Mouse (Mus musculus) MEL (cell line): ENCODE measurements around the gene Fars2. TPM values are rescaled to one million over a fixed set of nuclear protein-coding genes. Genes with fewer than 3 reads are reported as not detected.

ENCODE experiments used
- DNase-seq: peaks from one replicate; pipeline ENCODE4 v3.0.0; 2011; ENCODE audit warnings: low read depth, low spot score
- H3K27ac ChIP-seq: 2 replicates; pipeline ENCODE4 v1.5.1; 2012; ENCODE audit warnings: low read depth, mild to moderate bottlenecking, control low read depth, low read length, moderate library complexity; ENCODE audit not compliant: control insufficient read depth
- H3K27me3 ChIP-seq, 2 experiments: fragments of 150-350 bp in 1 of 2; sonication (generic) in 1 of 2; 2 replicates each; pipeline ENCODE4 v1.6.1; 2012; ENCODE audit warnings: low read length in 2 of 2, mild to moderate bottlenecking in 2 of 2, improper control_type of control experiment in 1 of 2, moderate library complexity in 1 of 2; ENCODE audit not compliant: insufficient read depth in 2 of 2, control insufficient read depth in 1 of 2
- H3K36me3 ChIP-seq, 2 experiments: 2 replicates each; pipeline ENCODE4 v1.6.1; 2012 to 2014; ENCODE audit warnings: low read length in 2 of 2, improper control_type of control experiment in 1 of 2, inconsistent platforms in 1 of 2, mild to moderate bottlenecking in 1 of 2; ENCODE audit not compliant: insufficient read depth in 2 of 2, control insufficient read depth in 1 of 2
- H3K4me1 ChIP-seq, 2 experiments: fragments of 150-350 bp in 1 of 2; sonication (generic) in 1 of 2; 2 replicates each; pipeline ENCODE4 v1.6.1; 2012; ENCODE audit warnings: low read length in 2 of 2, improper control_type of control experiment in 1 of 2, mild to moderate bottlenecking in 1 of 2; ENCODE audit not compliant: insufficient read depth in 2 of 2, control insufficient read depth in 1 of 2
- H3K4me3 ChIP-seq, 2 experiments: fragments of 150-350 bp in 1 of 2; sonication (generic) in 1 of 2; 2 replicates each; pipeline ENCODE4 v1.5.1; 2012; ENCODE audit warnings: low read depth in 2 of 2, low read length in 2 of 2, mild to moderate bottlenecking in 2 of 2, moderate library complexity in 2 of 2, control low read depth in 1 of 2, improper control_type of control experiment in 1 of 2; ENCODE audit not compliant: control insufficient read depth in 1 of 2, insufficient read depth in 1 of 2
- H3K79me2 ChIP-seq: 2 replicates; pipeline ENCODE4 v1.6.1; 2012; ENCODE audit warnings: mild to moderate bottlenecking, low read length, moderate library complexity; ENCODE audit not compliant: control insufficient read depth, poor library complexity, insufficient read depth
- H3K9ac ChIP-seq: 2 replicates; pipeline ENCODE4 v1.6.1; 2012; ENCODE audit warnings: low read depth, mild to moderate bottlenecking, control low read depth, low read length, moderate library complexity; ENCODE audit not compliant: control insufficient read depth, poor library complexity, severe bottlenecking
- H3K9me3 ChIP-seq: fragments of 150-350 bp; sonication (generic); replicated peaks from 2 replicates; pipeline ENCODE4 v1.6.1; 2012; ENCODE audit warnings: mild to moderate bottlenecking, low read length, improper control_type of control experiment, moderate library complexity; ENCODE audit not compliant: insufficient read depth
- CHD1 ChIP-seq: IDR thresholded peaks from 2 replicates; pipeline ENCODE4 v1.6.1; 2012; ENCODE audit warnings: low read depth, mild to moderate bottlenecking, inconsistent platforms, low read length, improper control_type of control experiment
- E2F4 ChIP-seq: IDR thresholded peaks from 2 replicates; pipeline ENCODE4 v1.6.1; 2011; ENCODE audit warnings: low read depth, low read length, improper control_type of control experiment, borderline replicate concordance
- ELF1 ChIP-seq: IDR thresholded peaks from 2 replicates; pipeline ENCODE4 v1.6.1; 2014; ENCODE audit warnings: low read depth, mild to moderate bottlenecking, inconsistent platforms, low read length, improper control_type of control experiment, moderate library complexity
- HCFC1 ChIP-seq: IDR thresholded peaks from 2 replicates; pipeline ENCODE4 v1.6.1; 2012; ENCODE audit warnings: low read depth, mild to moderate bottlenecking, inconsistent platforms, low read length, improper control_type of control experiment, moderate library complexity
- KAT2A ChIP-seq: conservative IDR thresholded peaks from 2 replicates; pipeline ENCODE4 v1.6.1; 2012; ENCODE audit warnings: low read depth, low read length, improper control_type of control experiment, inconsistent platforms
- MAX ChIP-seq: IDR thresholded peaks from 2 replicates; pipeline ENCODE4 v1.6.1; 2011; ENCODE audit warnings: low read length, improper control_type of control experiment
- MAZ ChIP-seq: IDR thresholded peaks from 2 replicates; pipeline ENCODE4 v1.6.1; 2012; ENCODE audit warnings: low read depth, mild to moderate bottlenecking, inconsistent platforms, low read length, improper control_type of control experiment
- MXI1 ChIP-seq: IDR thresholded peaks from 2 replicates; pipeline ENCODE4 v1.6.1; 2011; ENCODE audit warnings: mild to moderate bottlenecking, low read depth, low read length, improper control_type of control experiment
- MYB ChIP-seq: IDR thresholded peaks from 2 replicates; pipeline ENCODE4 v1.6.1; 2011; ENCODE audit warnings: mild to moderate bottlenecking, low read depth, low read length, improper control_type of control experiment
- MYC ChIP-seq: IDR thresholded peaks from 2 replicates; pipeline ENCODE4 v1.6.1; 2011; ENCODE audit warnings: low read depth, mild to moderate bottlenecking, low read length, improper control_type of control experiment, moderate library complexity
- NELFE ChIP-seq: IDR thresholded peaks from 2 replicates; pipeline ENCODE4 v1.6.1; 2011; ENCODE audit warnings: low read depth, low read length, improper control_type of control experiment
- POLR2AphosphoS5 ChIP-seq: IDR thresholded peaks from 2 replicates; pipeline ENCODE4 v1.6.1; 2012; ENCODE audit warnings: low read depth, borderline replicate concordance, mild to moderate bottlenecking, inconsistent platforms, low read length, moderate library complexity, mixed read lengths
- RAD21 ChIP-seq: IDR thresholded peaks from 2 replicates; pipeline ENCODE4 v1.6.1; 2011; ENCODE audit warnings: mild to moderate bottlenecking, low read depth, low read length, improper control_type of control experiment
- SIN3A ChIP-seq: IDR thresholded peaks from 2 replicates; pipeline ENCODE4 v1.6.1; 2012; ENCODE audit warnings: low read length, improper control_type of control experiment, inconsistent platforms
- SMC3 ChIP-seq: IDR thresholded peaks from 2 replicates; pipeline ENCODE4 v1.6.1; 2011; ENCODE audit warnings: low read depth, low read length, improper control_type of control experiment
- TAL1 ChIP-seq: IDR thresholded peaks from 2 replicates; pipeline ENCODE4 v1.6.1; 2012; ENCODE audit warnings: mild to moderate bottlenecking, inconsistent platforms, low read length, moderate library complexity, mixed read lengths
- TBP ChIP-seq: IDR thresholded peaks from 2 replicates; pipeline ENCODE4 v1.8.0; 2011; ENCODE audit warnings: low read depth, low read length, improper control_type of control experiment
- TCF12 ChIP-seq: IDR thresholded peaks from 2 replicates; pipeline ENCODE4 v1.6.1; 2014; ENCODE audit warnings: low read depth, mild to moderate bottlenecking, inconsistent platforms, low read length, improper control_type of control experiment, moderate library complexity
- UBTF ChIP-seq: IDR thresholded peaks from 2 replicates; pipeline ENCODE4 v1.6.1; 2012; ENCODE audit warnings: low read depth, mild to moderate bottlenecking, inconsistent platforms, low read length, improper control_type of control experiment, moderate library complexity, borderline replicate concordance; ENCODE audit not compliant: insufficient read depth
- USF1 ChIP-seq: IDR thresholded peaks from 2 replicates; pipeline ENCODE4 v1.6.1; 2014; ENCODE audit warnings: low read depth, mild to moderate bottlenecking, inconsistent platforms, low read length, improper control_type of control experiment, moderate library complexity
- ZMIZ1 ChIP-seq: IDR thresholded peaks from 2 replicates; pipeline ENCODE4 v1.6.1; 2012; ENCODE audit warnings: low read depth, mild to moderate bottlenecking, inconsistent platforms, low read length, improper control_type of control experiment, moderate library complexity
- polyA plus RNA-seq, 2 experiments: library from polyadenylated mRNA; stranded (reverse) in 1 of 2; unstranded in 1 of 2; fragments of >175 nt in 1 of 2; fragments of >200 nt in 1 of 2; gene quantifications; 2 replicates each; pipeline versions ENCODE4 v1.2.1 to v1.2.4; 2012; ENCODE audit warnings: low replicate concordance in 2 of 2, low read depth in 1 of 2; ENCODE audit not compliant: insufficient read length in 2 of 2, insufficient read depth in 1 of 2, missing spikeins in 1 of 2
- total RNA-seq: library from RNA; depleted of rRNA; stranded (reverse); fragments of 300-350 nt; gene quantifications from 2 replicates; pipeline ENCODE4 v1.2.3, GENCODE M21; 2012

Gene Fars2
- total and polyA plus RNA-seq, 3 experiments, result 32.6 to 39.2 TPM; not detected in 1

DNA sequence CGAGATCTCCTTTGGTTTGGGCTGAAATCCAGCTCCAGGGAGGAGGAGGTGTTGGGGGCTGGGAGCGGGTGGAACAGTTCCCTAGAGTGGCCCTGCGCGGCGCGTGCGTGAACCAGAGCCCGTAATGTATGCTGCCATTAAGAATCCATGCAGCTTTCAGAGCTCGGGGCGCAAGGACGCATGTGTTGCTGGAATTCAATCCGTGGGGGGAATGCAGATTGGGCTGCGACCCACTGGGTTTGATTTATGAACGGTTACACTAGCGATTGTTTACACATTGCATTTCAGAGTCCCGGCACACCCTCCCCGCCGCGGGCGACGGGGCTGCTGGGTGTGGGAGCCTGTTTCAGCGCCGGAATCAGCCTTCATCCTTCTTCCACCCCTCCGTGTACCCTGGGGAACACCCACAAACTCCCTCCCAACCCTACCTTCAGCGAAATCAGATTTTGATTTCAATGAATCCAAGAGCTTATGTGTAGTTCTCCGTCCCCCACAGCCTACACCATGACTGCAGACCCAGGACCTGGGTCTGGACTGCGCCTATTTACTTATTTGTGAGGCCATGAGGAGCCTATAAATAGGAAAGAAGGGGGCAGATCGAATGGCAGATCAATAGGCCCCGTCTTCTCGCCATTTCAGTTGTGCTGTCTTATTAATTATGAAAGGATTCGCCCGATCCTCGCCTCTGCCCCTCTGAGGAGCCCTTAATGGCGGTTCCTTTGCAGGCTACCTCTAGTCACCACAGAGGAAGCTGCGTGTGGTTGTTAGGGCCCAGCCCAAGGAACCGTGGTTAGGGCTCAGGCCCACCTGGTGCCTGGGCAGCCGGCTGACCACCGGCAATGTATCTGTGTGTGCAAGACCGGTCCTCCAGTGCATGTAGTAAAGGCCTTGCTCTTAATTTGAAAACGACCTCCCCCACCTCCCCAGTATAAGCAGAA is 607.6 kb downstream of the Fars2 start:
- Histone ChIP-seq H3K36me3 (no peaks in the 10 kb centered on the region), H3K27ac (no peak overlapping the region), H3K27me3 (no peaks in the 10 kb centered on the region), H3K4me3 (no peak overlapping the region), H3K79me2 (no peaks in the 10 kb centered on the region), H3K9ac (no peak overlapping the region), H3K4me1 (no peaks in the 10 kb centered on the region)
- DNase-seq, result no peak
- TF ChIP-seq MYB, result no peak
- TF ChIP-seq ELF1, result no peak
- TF ChIP-seq POLR2AphosphoS5, result no peak
- no peak for TF ChIP-seq ZMIZ1
- no peak for TF ChIP-seq MAZ
- TF ChIP-seq UBTF, result no peak
- no peak for TF ChIP-seq CHD1
- TF ChIP-seq E2F4, result no peak
- TF ChIP-seq TCF12, result no peak
- no peak for TF ChIP-seq SMC3
- TF ChIP-seq KAT2A, result no peak
- TF ChIP-seq MAX, result no peak
- no peak for TF ChIP-seq HCFC1
- no peak for TF ChIP-seq MXI1
- TF ChIP-seq NELFE, result no peak
- TF ChIP-seq TAL1, result no peak
- TF ChIP-seq RAD21, result no peak
- TF ChIP-seq SIN3A, result no peak
- TF ChIP-seq TBP, result no peak
- TF ChIP-seq, all 39 proteins: peak for 0
- H3K9me3 ChIP-seq, result no peaks in the 10 kb centered on the region

DNA sequence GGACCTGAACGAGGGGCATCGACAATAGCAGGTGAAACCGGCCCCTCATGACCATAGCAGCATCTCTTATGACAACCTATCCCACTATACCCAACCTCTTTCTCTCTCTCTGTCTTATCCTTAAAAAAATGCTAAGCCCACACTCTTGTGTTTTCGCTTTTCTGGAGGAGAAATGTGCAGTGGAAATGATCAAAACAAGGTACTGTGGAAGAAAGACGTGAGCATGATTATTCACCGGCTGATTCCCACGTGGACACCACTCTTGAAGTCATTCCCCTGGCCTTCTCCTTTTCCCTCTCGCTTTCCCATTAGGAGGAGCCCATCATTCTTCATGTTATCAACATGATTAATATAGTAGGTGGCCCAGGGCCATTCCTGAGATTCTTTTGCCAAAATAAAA is 608.7 kb downstream of the Fars2 start:
- Histone ChIP-seq H3K79me2 (no peaks in the 10 kb centered on the region), H3K27ac (no peak overlapping the region), H3K9ac (no peak overlapping the region), H3K4me3 (no peak overlapping the region), H3K27me3 (no peaks in the 10 kb centered on the region), H3K36me3 (no peaks in the 10 kb centered on the region), H3K4me1 (no peaks in the 10 kb centered on the region)
- DNase-seq, result no peak
- TF ChIP-seq USF1 (no peak), MYC (no peak), TCF12 (no peak), MXI1 (no peak), TBP (no peak)
- TF ChIP-seq, all 39 proteins: peak for 0
- no peaks in the 10 kb centered on the region for H3K9me3 ChIP-seq
